Mouse (Mus musculus) olfactory bulb, adult 2 months (tissue): ENCODE data around the gene Dnajc5.

Experiments
- CTCF ChIP-seq: fragments of 200-500 bp; IDR thresholded peaks from 2 replicates; pipeline ENCODE4 v1.5.1; 2012; ENCODE audit warnings: low read depth, mild to moderate bottlenecking, low read length, moderate library complexity; ENCODE audit not compliant: insufficient read depth
- POLR2A ChIP-seq: fragments of 200-500 bp; IDR thresholded peaks from 2 replicates; pipeline ENCODE4 v1.6.1; 2012; ENCODE audit warnings: mild to moderate bottlenecking, low read depth, low read length, moderate library complexity; ENCODE audit not compliant: insufficient read depth

DNA sequence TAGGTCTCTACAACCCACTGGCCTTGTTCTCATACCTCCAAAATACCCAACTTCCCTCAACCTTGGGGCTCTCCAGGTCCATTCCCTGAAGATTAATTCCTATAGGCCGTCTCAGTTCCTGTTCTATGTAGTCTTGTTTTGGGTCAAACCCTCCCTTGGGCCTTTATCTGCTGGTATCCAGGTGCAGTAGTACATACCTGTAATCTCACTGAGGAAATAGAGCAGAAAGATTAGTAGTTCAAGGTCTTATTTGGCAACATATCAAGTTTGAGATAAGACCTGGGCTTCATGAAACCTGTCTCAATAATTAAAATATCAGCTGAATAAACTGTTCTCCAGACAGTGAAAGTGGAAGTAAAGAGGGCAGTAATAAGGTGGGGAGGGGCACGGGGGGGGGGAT is 37.2 kb upstream of the Dnajc5 start:
- TF ChIP-seq CTCF (no peak), POLR2A (no peak)
